Mouse (Mus musculus): ENCODE measurements around the gene Stk33. TPM values are rescaled to one million over a fixed set of nuclear protein-coding genes. Genes with fewer than 3 reads are reported as not detected.
A peak's percentile ranks its signal among the peaks of the same experiment; 100 is the strongest.

The Stk33 gene
- polyA plus RNA-seq, 1 experiment from 2014 or later, result 8.3 TPM

GRCm38 (mm10) chr7:109455748-109456147 is 16.9 kb upstream of the Stk33 start:
- no peaks in the 10 kb centered on the region for H3K36me3 ChIP-seq (ENCODE audit: control insufficient read depth, insufficient read depth, low read length)

GRCm38 (mm10) chr7:109454856-109455255 is 16.0 kb upstream of the Stk33 start:
- H3K9ac ChIP-seq (replicated peaks; ENCODE audit: low read length), result no peak overlapping the region
- no peaks in the 10 kb centered on the region for H3K27me3 ChIP-seq (ENCODE audit: control insufficient read depth, insufficient read depth, low read length)
- no peak overlapping the region for H3K4me3 ChIP-seq (replicated peaks; ENCODE audit: low read depth, low read length)
- ATAC-seq (ENCODE audit: low FRiP score, low TSS enrichment) (no peak), DNase-seq (no peak)
- H3K4me2 ChIP-seq (ENCODE audit: low read length), result no peak overlapping the region
- WGBS, result 96% methylated on average over 9 of the region's 9 CpGs
- H3K4me1 ChIP-seq (ENCODE audit: control insufficient read depth, insufficient read depth, low read length), result no peaks in the 10 kb centered on the region
- H3K27ac ChIP-seq (replicated peaks; ENCODE audit: low read depth, low read length), result no peak overlapping the region
- H3K36me3 ChIP-seq (ENCODE audit: control insufficient read depth, insufficient read depth, low read length), result no peaks in the 10 kb centered on the region
- H3K9me3 ChIP-seq (ENCODE audit: control insufficient read depth, low read length), result no peaks in the 10 kb centered on the region

More at GRCm38 (mm10) chr7:109455748-109456147, 16.9 kb upstream of the Stk33 start:
- Histone ChIP-seq H3K9ac (replicated peaks; ENCODE audit: low read length) (no peak overlapping the region), H3K27ac (replicated peaks; ENCODE audit: low read depth, low read length) (no peak overlapping the region), H3K9me3 (ENCODE audit: control insufficient read depth, low read length) (no peaks in the 10 kb centered on the region), H3K4me1 (ENCODE audit: control insufficient read depth, insufficient read depth, low read length) (no peaks in the 10 kb centered on the region), H3K27me3 (ENCODE audit: control insufficient read depth, insufficient read depth, low read length) (no peaks in the 10 kb centered on the region), H3K4me2 (ENCODE audit: low read length) (no peak overlapping the region), H3K4me3 (replicated peaks; ENCODE audit: low read depth, low read length) (no peak overlapping the region)
- ATAC-seq (ENCODE audit: low FRiP score, low TSS enrichment) (no peak), DNase-seq (no peak)
- 73% methylated on average over 2 of the region's 2 CpGs for WGBS

- H3K9ac ChIP-seq (replicated peaks; ENCODE audit: low read length), result no peak overlapping the region
- H3K36me3 ChIP-seq (ENCODE audit: control insufficient read depth, insufficient read depth, low read length), result no peaks in the 10 kb centered on the region
- H3K4me3 ChIP-seq (replicated peaks; ENCODE audit: low read depth, low read length), result no peak overlapping the region
- H3K27ac ChIP-seq (replicated peaks; ENCODE audit: low read depth, low read length), result no peak overlapping the region
- no peaks in the 10 kb centered on the region for H3K9me3 ChIP-seq (ENCODE audit: control insufficient read depth, low read length)
- no peaks in the 10 kb centered on the region for H3K27me3 ChIP-seq (ENCODE audit: control insufficient read depth, insufficient read depth, low read length)
- 51% methylated on average over 2 of the region's 2 CpGs for WGBS
- H3K4me1 ChIP-seq (ENCODE audit: control insufficient read depth, insufficient read depth, low read length), result no peaks in the 10 kb centered on the region
- no peak overlapping the region for H3K4me2 ChIP-seq (ENCODE audit: low read length)
- ATAC-seq (ENCODE audit: low FRiP score, low TSS enrichment) (no peak), DNase-seq (no peak)
Observed at GRCm38 (mm10) chr7:109448060-109448459, 9.2 kb upstream of the Stk33 start.

- Histone ChIP-seq H3K9me3 (ENCODE audit: control insufficient read depth, low read length) (no peaks in the 10 kb centered on the region), H3K36me3 (ENCODE audit: control insufficient read depth, insufficient read depth, low read length) (no peaks in the 10 kb centered on the region), H3K27ac (replicated peaks; ENCODE audit: low read depth, low read length) (no peak overlapping the region), H3K4me3 (replicated peaks; ENCODE audit: low read depth, low read length) (no peak overlapping the region), H3K9ac (replicated peaks; ENCODE audit: low read length) (no peak overlapping the region), H3K27me3 (ENCODE audit: control insufficient read depth, insufficient read depth, low read length) (no peaks in the 10 kb centered on the region), H3K4me2 (ENCODE audit: low read length) (no peak overlapping the region), H3K4me1 (ENCODE audit: control insufficient read depth, insufficient read depth, low read length) (peaks cover 11% of the 10 kb centered on the region; the same call in 1 of the 2 replicates)
- ATAC-seq (ENCODE audit: low FRiP score, low TSS enrichment) (no peak; the same call in 1 of the 2 replicates), DNase-seq (peak; percentile 81)
- WGBS, result 9% methylated on average over 6 of the region's 6 CpGs
Observed at GRCm38 (mm10) chr7:109445012-109445411, 6.1 kb upstream of the Stk33 start.

- no peak overlapping the region for H3K9ac ChIP-seq (replicated peaks; ENCODE audit: low read length)
- H3K36me3 ChIP-seq (ENCODE audit: control insufficient read depth, insufficient read depth, low read length), result no peaks in the 10 kb centered on the region
- no peak overlapping the region for H3K27ac ChIP-seq (replicated peaks; ENCODE audit: low read depth, low read length)
- no peaks in the 10 kb centered on the region for H3K9me3 ChIP-seq (ENCODE audit: control insufficient read depth, low read length)
- H3K27me3 ChIP-seq (ENCODE audit: control insufficient read depth, insufficient read depth, low read length), result no peaks in the 10 kb centered on the region
- ATAC-seq (ENCODE audit: low FRiP score, low TSS enrichment), result no peak
- peaks cover 28% of the 10 kb centered on the region for H3K4me1 ChIP-seq (ENCODE audit: control insufficient read depth, insufficient read depth, low read length)
- H3K4me2 ChIP-seq (ENCODE audit: low read length), result no peak overlapping the region
- WGBS, result 89% methylated on average over 5 of the region's 5 CpGs
- no peak for DNase-seq
- no peak overlapping the region for H3K4me3 ChIP-seq (replicated peaks; ENCODE audit: low read depth, low read length)
Observed at GRCm38 (mm10) chr7:109442739-109443138, 3.9 kb upstream of the Stk33 start.

- no peak for ATAC-seq (ENCODE audit: low FRiP score, low TSS enrichment)
- H3K4me3 ChIP-seq (replicated peaks; ENCODE audit: low read depth, low read length), result no peak overlapping the region
- DNase-seq, result peak; percentile 48
- H3K9me3 ChIP-seq (ENCODE audit: control insufficient read depth, low read length), result no peaks in the 10 kb centered on the region
- H3K27me3 ChIP-seq (ENCODE audit: control insufficient read depth, insufficient read depth, low read length), result no peaks in the 10 kb centered on the region
- H3K27ac ChIP-seq (replicated peaks; ENCODE audit: low read depth, low read length), result no peak overlapping the region
- H3K4me1 ChIP-seq (ENCODE audit: control insufficient read depth, insufficient read depth, low read length), result peaks cover 28% of the 10 kb centered on the region
- no peak overlapping the region for H3K9ac ChIP-seq (replicated peaks; ENCODE audit: low read length)
- WGBS, result 75% methylated on average over 9 of the region's 9 CpGs
- H3K36me3 ChIP-seq (ENCODE audit: control insufficient read depth, insufficient read depth, low read length), result no peaks in the 10 kb centered on the region
- peak overlapping the region; percentile 88 for H3K4me2 ChIP-seq (ENCODE audit: low read length)
Observed at GRCm38 (mm10) chr7:109440697-109441269, 1.9 kb upstream of the Stk33 start.

- H3K27ac ChIP-seq (replicated peaks; ENCODE audit: low read depth, low read length), result no peak overlapping the region
- H3K4me1 ChIP-seq (ENCODE audit: control insufficient read depth, insufficient read depth, low read length), result no peaks in the 10 kb centered on the region
- H3K4me2 ChIP-seq (ENCODE audit: low read length), result no peak overlapping the region
- WGBS, result 74% methylated on average over 3 of the region's 3 CpGs
- H3K36me3 ChIP-seq (ENCODE audit: control insufficient read depth, insufficient read depth, low read length), result no peaks in the 10 kb centered on the region
- H3K9ac ChIP-seq (replicated peaks; ENCODE audit: low read length), result no peak overlapping the region
- DNase-seq, result peak; percentile 87
- peak; percentile 14; the same call in 1 of the 2 replicates for ATAC-seq (ENCODE audit: low FRiP score, low TSS enrichment)
- H3K9me3 ChIP-seq (ENCODE audit: control insufficient read depth, low read length), result no peaks in the 10 kb centered on the region; the same call in 1 of the 2 replicates
- no peak overlapping the region for H3K4me3 ChIP-seq (replicated peaks; ENCODE audit: low read depth, low read length)
- no peaks in the 10 kb centered on the region for H3K27me3 ChIP-seq (ENCODE audit: control insufficient read depth, insufficient read depth, low read length)
Observed at GRCm38 (mm10) chr7:109424422-109425159, 14.3 kb downstream of the Stk33 start.

- Histone ChIP-seq H3K9me3 (ENCODE audit: control insufficient read depth, low read length) (no peaks in the 10 kb centered on the region; the same call in 1 of the 2 replicates), H3K27me3 (ENCODE audit: control insufficient read depth, insufficient read depth, low read length) (no peaks in the 10 kb centered on the region), H3K4me3 (replicated peaks; ENCODE audit: low read depth, low read length) (no peak overlapping the region), H3K4me1 (ENCODE audit: control insufficient read depth, insufficient read depth, low read length) (no peaks in the 10 kb centered on the region), H3K27ac (replicated peaks; ENCODE audit: low read depth, low read length) (no peak overlapping the region), H3K36me3 (ENCODE audit: control insufficient read depth, insufficient read depth, low read length) (no peaks in the 10 kb centered on the region), H3K9ac (replicated peaks; ENCODE audit: low read length) (no peak overlapping the region), H3K4me2 (ENCODE audit: low read length) (no peak overlapping the region)
- DNase-seq (no peak), ATAC-seq (ENCODE audit: low FRiP score, low TSS enrichment) (no peak)
- WGBS, result 83% methylated on average over 8 of the region's 8 CpGs
Observed at GRCm38 (mm10) chr7:109422803-109423202, 16.1 kb downstream of the Stk33 start.

GRCm38 (mm10) chr7:109405491-109405890 is 33.4 kb downstream of the Stk33 start:
- Histone ChIP-seq H3K27ac (replicated peaks; ENCODE audit: low read depth, low read length) (no peak overlapping the region), H3K4me1 (ENCODE audit: control insufficient read depth, insufficient read depth, low read length) (no peaks in the 10 kb centered on the region), H3K4me3 (replicated peaks; ENCODE audit: low read depth, low read length) (no peak overlapping the region), H3K9me3 (ENCODE audit: control insufficient read depth, low read length) (no peaks in the 10 kb centered on the region), H3K36me3 (ENCODE audit: control insufficient read depth, insufficient read depth, low read length) (no peaks in the 10 kb centered on the region), H3K27me3 (ENCODE audit: control insufficient read depth, insufficient read depth, low read length) (no peaks in the 10 kb centered on the region), H3K9ac (replicated peaks; ENCODE audit: low read length) (no peak overlapping the region), H3K4me2 (ENCODE audit: low read length) (no peak overlapping the region)
- ATAC-seq (ENCODE audit: low FRiP score, low TSS enrichment) (no peak), DNase-seq (no peak)
- WGBS, result 70% methylated on average over 7 of the region's 7 CpGs
